Mouse (Mus musculus) duodenum, adult 2 months (tissue): ENCODE measurements around the gene Olig1. TPM values are rescaled to one million over a fixed set of nuclear protein-coding genes. Genes with fewer than 3 reads are reported as not detected.

Experiments used
- polyA plus RNA-seq: library from polyadenylated mRNA; depleted of rRNA; stranded (reverse); fragments of >200 nt; gene quantifications from 2 replicates; pipeline ENCODE4 v1.2.3, GENCODE M21; 2012; ENCODE audit warnings: low replicate concordance; rRNA removed

The Olig1 gene
- polyA plus RNA-seq, result 0.05 and 0.40 TPM in 2 replicates

GRCm38 (mm10) chr16:91269468-91270211 lies at the start of gene Olig1:
Gene Olig1 (plus strand): TSS chr16:91269772.

DNA sequence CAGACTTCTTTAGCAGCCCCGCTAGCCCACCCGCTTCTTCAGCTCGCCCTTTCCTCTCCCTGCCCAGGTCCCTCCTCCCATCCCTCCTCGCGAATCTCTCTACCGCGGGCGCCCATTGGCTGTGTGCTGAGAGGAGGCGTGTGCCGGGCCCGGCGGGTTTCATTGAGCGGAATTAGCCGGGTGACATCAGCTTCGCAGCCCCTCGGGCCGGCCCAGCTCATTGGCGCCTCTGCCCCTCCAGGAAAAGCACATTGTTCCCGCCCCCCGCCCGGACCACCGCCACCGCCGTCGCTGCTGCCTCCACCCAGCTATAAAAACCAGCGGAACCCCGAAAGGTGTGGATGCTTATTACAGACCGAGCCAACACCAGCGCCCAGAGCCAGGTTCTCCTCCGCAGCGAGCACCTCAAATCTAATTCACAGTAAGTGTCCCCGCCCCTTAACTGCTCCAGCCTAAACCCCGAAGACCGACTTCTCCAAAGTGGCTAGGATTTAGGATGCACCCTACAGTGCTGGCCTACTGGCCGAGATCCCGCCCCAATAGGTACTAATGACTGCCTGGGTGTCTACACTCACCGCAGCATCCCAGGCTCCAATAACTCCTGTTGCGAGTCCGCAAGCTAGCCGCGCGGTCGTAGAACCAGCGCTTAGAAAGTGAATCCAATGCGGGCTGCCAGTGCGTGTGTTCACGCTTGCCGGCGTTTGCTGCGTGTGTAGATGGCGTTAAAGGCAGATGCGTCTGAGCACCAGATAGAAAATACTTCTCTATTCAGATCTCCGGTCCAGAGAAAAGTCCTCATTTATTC lies 44.1 kb upstream of the Olig1 start, which contains the start of gene Olig2:
Olig2 (plus strand) TSS at position 225 of the 805 bp plus-strand sequence.

Other genes with a start within 250 kb of the Olig1 start
- gene Paxbp1, start 225.2 kb upstream of the Olig1 start, polyA plus RNA-seq, result 3.7 and 4.9 TPM in 2 replicates
- gene 4932438H23Rik, start 174.7 kb upstream of the Olig1 start, polyA plus RNA-seq, result 0.37 and 1.4 TPM in 2 replicates
- gene Olig2, start 44.3 kb upstream of the Olig1 start, polyA plus RNA-seq, result not detected in 2 replicates
- gene Ifnar2, start 103.0 kb downstream of the Olig1 start, polyA plus RNA-seq, result 36.6 and 65.0 TPM in 2 replicates
- not detected in 2 replicates for gene Gm21970, start 121.9 kb downstream of the Olig1 start, polyA plus RNA-seq
- gene Il10rb, start 136.4 kb downstream of the Olig1 start, polyA plus RNA-seq, result 26.6 and 65.6 TPM in 2 replicates
- gene Ifnar1, start 215.5 kb downstream of the Olig1 start, polyA plus RNA-seq, result 7.5 and 9.3 TPM in 2 replicates